Mouse (Mus musculus) c-Kit-positive CD71-negative TER-119-negative erythroid progenitor cells, embryonic 14.5 days (primary cell): ENCODE results near the gene Mfsd10.
"Not testable (repeated sequence)": the region's sequence is repeated elsewhere in the genome, so short reads cannot be mapped to it uniquely, and the experiment has no call there.

Experiments used
- DNase-seq: peaks from one replicate; pipeline ENCODE4 v3.0.0-alpha.2; 2013; ENCODE audit warnings: low read depth

Gene Mfsd10

DNA sequence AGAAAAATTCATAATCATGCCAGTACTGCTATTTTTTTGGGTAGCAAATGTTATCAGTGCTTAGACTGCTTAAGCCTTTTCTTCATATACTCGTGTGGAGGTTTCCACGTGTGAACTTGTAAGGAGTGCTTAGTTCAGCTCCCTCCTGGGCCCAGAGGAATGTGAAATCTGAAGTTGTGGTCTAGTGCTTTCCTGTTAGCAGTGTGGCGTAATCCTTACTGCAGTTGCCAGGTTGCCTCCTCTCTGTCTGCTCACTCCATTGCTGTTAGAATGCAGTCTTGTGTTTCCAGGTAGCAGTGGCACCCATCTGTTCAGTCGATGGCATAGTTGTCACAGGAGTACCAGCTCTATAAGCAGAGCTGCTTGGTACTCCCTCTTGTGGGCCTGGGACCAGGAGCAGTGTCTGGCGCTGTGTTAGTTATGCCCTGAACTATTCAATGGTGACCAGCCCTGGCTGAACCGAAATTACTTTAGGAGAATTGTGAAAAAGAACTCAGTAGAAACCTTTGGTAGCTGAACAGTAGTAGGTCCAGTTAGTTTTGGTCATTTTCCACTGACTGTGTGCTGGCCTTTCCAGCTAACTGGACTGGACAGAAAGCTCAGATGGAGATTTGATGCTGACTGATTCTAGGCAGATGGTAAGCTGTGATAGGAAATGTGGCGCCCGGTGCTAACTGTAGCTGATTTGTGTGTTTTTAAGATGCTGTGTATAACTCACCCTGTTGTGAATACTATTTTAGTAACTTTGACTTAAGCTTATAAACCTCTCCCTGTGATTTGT lies 29.7 kb downstream of the Mfsd10 start:
- DNase-seq, result no peak

DNA sequence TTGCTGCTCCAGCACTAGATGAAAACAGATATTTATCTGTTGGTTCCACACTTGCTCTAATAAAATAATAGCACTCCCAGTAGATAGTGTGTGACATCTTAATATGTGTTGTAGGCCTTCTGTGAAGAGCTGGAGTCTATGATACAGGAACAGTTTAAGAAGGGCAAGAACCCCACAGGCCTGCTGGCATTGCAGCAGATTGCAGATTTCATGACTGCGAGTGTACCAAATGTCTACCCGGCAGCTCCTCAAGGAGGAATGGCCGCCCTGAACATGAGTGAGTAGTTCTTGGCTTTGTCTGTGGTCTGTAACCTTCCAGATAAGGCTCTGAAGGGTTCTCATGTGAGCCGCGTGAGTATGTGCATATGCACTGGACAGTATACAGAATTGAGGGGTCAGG lies 32.4 kb downstream of the Mfsd10 start:
- no peak for DNase-seq

DNA sequence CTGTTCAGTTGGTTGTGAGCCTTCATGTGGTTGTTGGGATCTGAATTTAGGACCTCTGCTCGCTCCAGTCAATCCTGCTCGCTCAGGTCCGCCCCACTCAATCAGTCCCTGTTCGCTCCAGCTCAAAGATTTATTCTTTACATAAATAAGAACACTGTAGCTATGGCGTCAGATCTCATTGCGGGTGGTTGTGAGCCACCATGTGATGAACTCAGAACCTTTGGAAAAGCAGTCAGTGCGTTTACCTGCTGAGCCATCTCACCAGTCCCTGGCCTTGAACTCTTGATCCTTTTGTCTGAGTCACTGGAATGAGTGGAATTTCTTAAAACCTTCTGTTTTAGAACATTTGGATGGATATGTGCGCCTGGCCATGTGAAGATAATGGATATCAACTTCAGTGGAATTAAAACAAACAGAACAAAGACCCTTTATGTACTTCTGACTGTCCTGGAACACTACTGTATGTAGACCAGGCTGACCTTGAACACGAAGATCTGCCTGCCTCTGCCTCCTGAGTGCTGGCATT lies 43.7 kb downstream of the Mfsd10 start:
- no peak for DNase-seq

DNA sequence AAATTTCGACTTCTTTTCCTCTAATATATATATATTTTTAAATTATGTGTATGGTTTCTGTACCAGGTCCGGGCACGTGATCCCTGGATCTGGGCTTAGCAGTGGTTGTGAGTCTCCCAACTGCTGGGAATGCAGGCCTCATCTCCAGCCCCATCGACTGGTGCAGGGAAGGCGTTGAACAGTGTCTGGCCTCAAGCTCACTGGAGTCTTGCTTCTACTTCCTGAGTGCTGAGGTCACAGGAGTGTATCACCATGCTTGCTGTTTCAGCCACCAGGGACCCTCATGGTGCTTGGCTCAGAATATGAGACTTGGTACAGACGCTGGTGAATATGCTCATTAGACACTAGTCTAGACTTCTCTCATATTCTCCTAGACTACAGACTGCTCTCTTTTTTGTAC lies 44.3 kb downstream of the Mfsd10 start:
- DNase-seq, result no peak

DNA sequence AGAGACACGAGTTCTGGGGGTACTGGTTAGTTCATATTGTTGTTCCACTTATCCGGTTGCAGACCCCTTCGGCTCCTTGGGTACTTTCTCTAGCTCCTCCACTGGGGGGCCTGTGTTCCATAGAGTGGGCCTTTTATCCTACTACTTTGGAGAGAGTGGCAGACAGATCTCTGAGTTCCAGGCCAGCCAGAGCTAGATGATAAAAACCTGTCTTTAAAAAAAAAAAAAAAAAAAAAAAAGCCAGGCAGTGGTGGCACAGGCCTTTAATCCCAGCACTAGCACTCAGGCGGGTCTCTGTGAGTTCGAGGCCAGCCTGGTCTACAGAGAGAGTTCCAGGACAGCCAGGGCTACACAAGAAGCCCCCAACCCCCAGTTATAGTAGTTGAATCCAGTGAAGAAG lies 44.8 kb downstream of the Mfsd10 start:
- not testable (repeated sequence) for DNase-seq

DNA sequence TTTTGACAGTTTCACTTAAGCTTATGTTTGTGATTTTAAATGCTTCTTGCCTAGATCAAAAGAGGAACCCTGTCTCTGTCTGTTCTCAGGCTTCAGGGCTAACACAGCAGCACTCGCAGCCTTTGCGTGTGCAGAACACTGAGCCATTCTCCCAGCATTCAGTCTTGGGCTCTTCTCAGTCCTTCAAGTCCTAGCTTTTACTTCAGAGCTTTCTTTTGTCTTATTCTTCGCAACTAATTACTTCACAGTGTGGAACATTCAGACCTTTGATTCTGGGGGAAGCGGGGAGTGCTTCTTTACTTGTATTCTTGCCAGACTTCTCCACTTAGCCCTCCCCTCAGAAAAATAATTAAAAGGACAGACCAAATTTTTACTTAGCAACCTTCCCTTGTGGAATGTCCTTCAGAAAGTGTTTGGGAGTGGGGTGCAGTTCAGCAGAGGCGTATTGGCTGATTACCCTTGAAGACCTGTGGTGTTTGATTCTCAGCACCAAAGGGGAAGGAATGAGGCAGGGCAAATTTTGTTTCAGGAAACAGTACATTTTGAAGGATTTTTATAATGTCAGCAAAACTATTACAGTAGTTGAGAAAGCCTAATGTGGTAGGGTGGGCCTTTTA lies 45.5 kb downstream of the Mfsd10 start:
- no peak for DNase-seq

DNA sequence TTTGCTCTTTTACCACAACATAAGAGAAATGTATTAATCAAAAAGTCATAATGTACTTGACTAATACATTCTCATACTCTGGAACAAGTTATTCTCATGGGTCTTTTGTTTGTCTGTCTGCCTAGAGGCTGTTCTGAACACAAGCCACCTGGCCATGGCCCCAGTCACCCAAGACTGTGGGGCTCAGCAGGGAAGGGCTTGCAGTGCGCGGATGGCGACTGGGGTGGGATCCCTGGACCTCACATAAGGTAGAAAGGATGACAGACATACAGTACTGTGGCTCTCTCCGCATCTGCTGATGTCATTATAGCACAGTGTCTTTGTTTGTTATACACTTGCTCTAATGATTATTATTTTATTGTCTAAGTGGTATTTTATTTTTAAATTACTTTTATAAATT lies 46.3 kb downstream of the Mfsd10 start:
- DNase-seq, result no peak

DNA sequence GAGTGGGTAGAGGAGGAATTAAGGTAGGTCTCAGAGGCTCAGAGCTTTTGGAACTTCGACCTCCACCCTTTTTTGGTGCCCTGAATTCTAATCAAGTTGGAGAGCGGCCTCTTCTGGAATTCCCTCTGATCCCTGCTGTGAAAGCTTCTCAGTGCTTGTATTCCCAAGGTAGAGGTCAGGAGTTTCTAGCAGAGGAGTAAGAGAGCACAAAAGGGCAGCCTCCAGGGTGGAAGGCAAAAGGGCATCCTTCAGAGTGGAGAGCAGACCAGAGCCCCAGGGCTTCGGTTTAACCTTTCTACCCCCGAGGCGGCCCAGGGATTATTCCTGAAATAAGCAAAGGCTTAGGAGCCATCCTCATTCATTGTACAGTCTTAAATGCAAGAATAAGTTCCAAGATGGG lies 47.0 kb downstream of the Mfsd10 start:
- no peak for DNase-seq

DNA sequence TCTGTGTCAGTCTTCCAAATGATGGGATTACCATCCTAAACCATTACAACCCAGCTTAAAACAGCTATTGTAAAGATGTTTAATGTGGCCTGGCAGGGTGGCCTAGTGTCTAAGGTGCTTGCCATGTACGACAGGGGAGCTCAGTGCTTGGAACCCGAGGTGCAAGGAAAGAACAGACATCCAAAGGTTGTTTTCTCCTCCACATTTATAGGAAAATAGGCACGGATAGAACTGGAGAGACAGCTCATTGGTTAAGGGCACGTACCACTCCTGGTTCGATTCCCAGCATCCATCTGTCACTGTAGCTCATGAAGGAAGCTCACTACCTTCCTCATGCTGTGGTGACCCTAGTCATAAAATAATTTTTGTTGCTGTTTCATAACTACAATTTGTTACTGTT lies 49.1 kb downstream of the Mfsd10 start:
- DNase-seq, result no peak

DNA sequence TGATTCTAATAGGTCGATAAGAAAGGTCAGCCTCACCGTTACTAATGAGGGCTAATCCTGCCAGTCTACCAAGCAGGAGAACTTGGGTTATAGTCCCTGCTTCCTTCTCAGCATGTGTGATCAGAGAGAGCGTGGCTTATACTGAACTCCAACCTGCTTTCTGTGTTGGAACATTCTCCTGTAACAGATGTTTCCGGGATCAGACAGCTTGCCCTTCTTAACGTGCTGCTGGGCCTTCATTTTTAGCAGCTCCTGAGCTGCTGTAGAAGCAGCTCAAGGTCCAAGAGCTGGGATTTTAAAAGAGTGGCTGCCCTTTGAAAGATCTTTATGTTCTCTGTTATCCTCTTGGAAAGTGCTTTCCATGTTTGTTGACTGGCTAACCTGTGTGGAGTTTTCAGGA lies 51.8 kb downstream of the Mfsd10 start:
- no peak for DNase-seq
